Mouse (Mus musculus): Measurements from ENCODE around the gene Ubiad1.

GRCm38 (mm10) chr4:148484511-148484910, 39.9 kb upstream of the Ubiad1 start:
- TF ChIP-seq POLR2A (IDR thresholded peaks at IDR 0.05; ENCODE audit: insufficient read length, low read depth): no peak
- TF ChIP-seq MYOD1 (IDR thresholded peaks at IDR 0.05; ENCODE audit: control insufficient read depth in 1 of 3, insufficient read length in 2 of 3, low read depth in 2 of 3): no peak
- no peak for TF ChIP-seq TCF12 (IDR thresholded peaks at IDR 0.05; ENCODE audit: insufficient read depth, poor library complexity, severe bottlenecking)
- no peak for TF ChIP-seq MAX (IDR thresholded peaks at IDR 0.05; ENCODE audit: low read depth)
- TF ChIP-seq POLR2AphosphoS2 (IDR thresholded peaks at IDR 0.05; ENCODE audit: insufficient read length, low read depth): no peak
